Mouse (Mus musculus): ENCODE data around the gene Col26a1.

DNA sequence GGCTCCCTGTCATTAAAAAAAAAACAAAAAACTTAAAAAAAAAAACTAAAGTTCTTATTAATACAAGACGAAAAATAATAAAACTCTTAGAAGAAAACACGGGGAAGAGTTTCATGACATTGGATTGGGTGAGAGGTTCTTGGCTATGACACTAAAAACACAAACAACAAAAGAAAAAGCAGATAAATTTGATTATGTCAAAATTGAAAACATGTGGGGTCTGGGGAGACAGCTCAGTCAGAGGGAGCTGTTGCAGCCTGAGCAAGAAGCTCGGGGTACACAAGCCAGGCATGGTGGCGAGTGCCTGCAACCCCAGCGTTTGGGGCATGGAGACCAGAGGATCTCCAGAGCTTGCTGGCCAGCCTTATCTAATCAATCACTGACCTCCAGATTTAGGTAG lies 15.3 kb downstream of the Col26a1 start:
- TF ChIP-seq CTCF (IDR thresholded peaks at IDR 0.05; ENCODE audit: control insufficient read depth, insufficient read depth, insufficient read length) (no peak), MYOD1 (IDR thresholded peaks at IDR 0.05; ENCODE audit: control insufficient read depth, insufficient read length, low read depth) (no peak), MYOG (IDR thresholded peaks at IDR 0.05; ENCODE audit: control insufficient read depth, extremely low read depth, insufficient read length) (no peak), MAX (IDR thresholded peaks at IDR 0.05) (no peak), USF1 (IDR thresholded peaks at IDR 0.05; ENCODE audit: low read depth) (no peak), CEBPB (IDR thresholded peaks at IDR 0.05; ENCODE audit: low read depth) (no peak), FOSL1 (IDR thresholded peaks at IDR 0.05; ENCODE audit: insufficient read depth, low read length, poor library complexity, severe bottlenecking) (no peak)
